Mouse (Mus musculus): Measurements from ENCODE around the gene Naa60. TPM values are rescaled to one million over a fixed set of nuclear protein-coding genes. Genes with fewer than 3 reads are reported as not detected.

The Naa60 gene
- polyA plus RNA-seq, 1 experiment from 2014 or later: 39.0 TPM

GRCm38 (mm10) chr16:3951141-3951540 lies 79.0 kb downstream of the Naa60 start:
- Histone ChIP-seq H3K4me2 (ENCODE audit: low read length) (no peak overlapping the region), H3K4me1 (ENCODE audit: control insufficient read depth in 2 of 2, insufficient read depth in 2 of 2, low read length in 2 of 2) (no peaks in the 10 kb centered on the region), H3K9me3 (ENCODE audit: control insufficient read depth, low read length) (no peaks in the 10 kb centered on the region), H3K9ac (ENCODE audit: low read length) (no peak overlapping the region), H3K27me3 (ENCODE audit: control insufficient read depth, insufficient read depth, low read length) (no peaks in the 10 kb centered on the region), H3K4me3 (ENCODE audit: control insufficient read depth in 1 of 2, insufficient read depth in 1 of 2, low read depth in 1 of 2, low read length in 2 of 2) (no peak overlapping the region), H3K27ac (replicated peaks in 1 of 2; ENCODE audit: control insufficient read depth in 1 of 2, insufficient read depth in 1 of 2, low read depth in 2 of 2, low read length in 2 of 2) (no peak overlapping the region), H3K36me3 (ENCODE audit: control insufficient read depth, insufficient read depth, low read length) (no peaks in the 10 kb centered on the region)
- no peak for ATAC-seq (ENCODE audit: insufficient number of reproducible peaks, insufficient read depth, low FRiP score, low read depth)
- WGBS: 91% methylated on average over 1 of the region's 1 CpGs

Small RNA genes lying within 50 kb of the gene (microRNA-seq; reads per million reads assigned to microRNA genes)
- gene Gm23493: not detected

Other genes starting within 250 kb of the Naa60 start
- not detected in 2 replicates for gene Mefv, start 154.3 kb upstream of the Naa60 start, polyA plus RNA-seq (2014; fragmentation: Nextera tagmentation; extraction: Ambion mirVana)
- 18.2 and 21.9 TPM in 2 replicates for gene Zfp263, start 128.3 kb upstream of the Naa60 start, polyA plus RNA-seq (2014; fragmentation: Nextera tagmentation; extraction: Ambion mirVana)
- gene Olfr15, start 41.5 kb upstream of the Naa60 start, polyA plus RNA-seq (2014; fragmentation: Nextera tagmentation; extraction: Ambion mirVana): not detected in 2 replicates
- gene Zfp174, start 25.1 kb upstream of the Naa60 start, polyA plus RNA-seq (2014; fragmentation: Nextera tagmentation; extraction: Ambion mirVana): 1.0 and 1.1 TPM in 2 replicates
- 6.1 and 7.9 TPM in 2 replicates for gene Zfp597, start 12.2 kb downstream of the Naa60 start, polyA plus RNA-seq (2014; fragmentation: Nextera tagmentation; extraction: Ambion mirVana)
- gene Gm20695, start 12.3 kb downstream of the Naa60 start, polyA plus RNA-seq (2014; fragmentation: Nextera tagmentation; extraction: Ambion mirVana): 1.7 and 2.0 TPM in 2 replicates
- gene 1700037C18Rik, start 36.3 kb downstream of the Naa60 start, polyA plus RNA-seq (2014; fragmentation: Nextera tagmentation; extraction: Ambion mirVana): 7.1 and 7.6 TPM in 2 replicates
- gene Cluap1, start 36.4 kb downstream of the Naa60 start, polyA plus RNA-seq (2014; fragmentation: Nextera tagmentation; extraction: Ambion mirVana): 13.2 and 17.0 TPM in 2 replicates
- gene Nlrc3, start 104.3 kb downstream of the Naa60 start, polyA plus RNA-seq (2014; fragmentation: Nextera tagmentation; extraction: Ambion mirVana): 1.9 and 2.3 TPM in 2 replicates
- 11.0 and 11.2 TPM in 2 replicates for gene Slx4, start 131.4 kb downstream of the Naa60 start, polyA plus RNA-seq (2014; fragmentation: Nextera tagmentation; extraction: Ambion mirVana)
- gene Dnase1, start 164.6 kb downstream of the Naa60 start, polyA plus RNA-seq (2014; fragmentation: Nextera tagmentation; extraction: Ambion mirVana): 4.4 and 4.5 TPM in 2 replicates
- gene Trap1, start 205.5 kb downstream of the Naa60 start, polyA plus RNA-seq (2014; fragmentation: Nextera tagmentation; extraction: Ambion mirVana): 117 and 122 TPM in 2 replicates

Measured in heart, embryonic 14.5 days (tissue).